Mouse (Mus musculus) thymus, postnatal 10 days (tissue): ENCODE results near the gene Cacna1g.

ENCODE experiments used
- DNase-seq, 2 experiments: peaks; one replicate each; pipeline ENCODE4 v3.0.0; 2021; ENCODE audit warnings: low spot score in 2 of 2

The Cacna1g gene

GRCm38 (mm10) chr11:94362101-94362500, 111.9 kb downstream of the Cacna1g start:
- no peak for DNase-seq

- no peak for DNase-seq
Measured at GRCm38 (mm10) chr11:94361166-94361870, 112.7 kb downstream of the Cacna1g start.

- no peak for DNase-seq
Measured at GRCm38 (mm10) chr11:94359168-94359567, 114.8 kb downstream of the Cacna1g start.
